Mouse (Mus musculus): ENCODE data around the gene Gphb5.
"Not testable (repeated sequence)": the region's sequence is repeated elsewhere in the genome, so short reads cannot be mapped to it uniquely, and the experiment has no call there.

Gene Gphb5

GRCm38 (mm10) chr12:75416681-75417080 is at the start of gene Gphb5:
Gene Gphb5 (minus strand): TSS chr12:75416781.
- DNase-seq (ENCODE audit: inconsistent ontology term), result no peak

- no peak for DNase-seq (ENCODE audit: inconsistent ontology term)
These were observed 49.6 kb upstream of the Gphb5 start for GRCm38 (mm10) chr12:75466206-75466605.

GRCm38 (mm10) chr12:75464016-75464769 is 47.6 kb upstream of the Gphb5 start:
- peak; percentile 33 for DNase-seq (ENCODE audit: inconsistent ontology term)

- DNase-seq (ENCODE audit: inconsistent ontology term), result no peak
These were observed 44.0 kb upstream of the Gphb5 start for GRCm38 (mm10) chr12:75460561-75460960.

- DNase-seq (ENCODE audit: inconsistent ontology term), result no peak
These were observed 43.1 kb upstream of the Gphb5 start for GRCm38 (mm10) chr12:75459656-75460055.

GRCm38 (mm10) chr12:75453441-75453840 is 36.9 kb upstream of the Gphb5 start:
- DNase-seq (ENCODE audit: inconsistent ontology term), result no peak

- DNase-seq (ENCODE audit: inconsistent ontology term), result no peak
These were observed 36.4 kb upstream of the Gphb5 start for GRCm38 (mm10) chr12:75453027-75453426.

- no peak for DNase-seq (ENCODE audit: inconsistent ontology term)
These were observed 34.0 kb upstream of the Gphb5 start for GRCm38 (mm10) chr12:75450592-75450991.

- DNase-seq (ENCODE audit: inconsistent ontology term), result no peak
These were observed 33.4 kb upstream of the Gphb5 start for GRCm38 (mm10) chr12:75450011-75450410.

GRCm38 (mm10) chr12:75449475-75449966 is 32.9 kb upstream of the Gphb5 start:
- peak; percentile 25 for DNase-seq (ENCODE audit: inconsistent ontology term)

GRCm38 (mm10) chr12:75448921-75449320 is 32.3 kb upstream of the Gphb5 start:
- no peak for DNase-seq (ENCODE audit: inconsistent ontology term)

- DNase-seq (ENCODE audit: inconsistent ontology term), result no peak
These were observed 29.7 kb upstream of the Gphb5 start for GRCm38 (mm10) chr12:75446245-75446644.

GRCm38 (mm10) chr12:75432400-75432799 is 15.8 kb upstream of the Gphb5 start:
- DNase-seq (ENCODE audit: inconsistent ontology term), result not testable (repeated sequence)

- DNase-seq (ENCODE audit: inconsistent ontology term), result no peak
These were observed 13.3 kb upstream of the Gphb5 start for GRCm38 (mm10) chr12:75429685-75430396.

- DNase-seq (ENCODE audit: inconsistent ontology term), result peak; percentile 69
These were observed 12.1 kb upstream of the Gphb5 start for GRCm38 (mm10) chr12:75428719-75429118.

- DNase-seq (ENCODE audit: inconsistent ontology term), result peak; percentile 73
These were observed 9.3 kb upstream of the Gphb5 start for GRCm38 (mm10) chr12:75425882-75426281.

GRCm38 (mm10) chr12:75424817-75425216 is 8.2 kb upstream of the Gphb5 start:
- DNase-seq (ENCODE audit: inconsistent ontology term), result no peak

GRCm38 (mm10) chr12:75424359-75424758 is 7.8 kb upstream of the Gphb5 start:
- peak; percentile 68 for DNase-seq (ENCODE audit: inconsistent ontology term)

GRCm38 (mm10) chr12:75414991-75415390 is 1.6 kb downstream of the Gphb5 start:
- DNase-seq (ENCODE audit: inconsistent ontology term), result no peak

- no peak for DNase-seq (ENCODE audit: inconsistent ontology term)
These were observed 3.6 kb downstream of the Gphb5 start for GRCm38 (mm10) chr12:75412964-75413363.

- peak; percentile 76 for DNase-seq (ENCODE audit: inconsistent ontology term)
These were observed 19.5 kb downstream of the Gphb5 start for GRCm38 (mm10) chr12:75397077-75397476.

- DNase-seq (ENCODE audit: inconsistent ontology term), result no peak
These were observed 20.0 kb downstream of the Gphb5 start for GRCm38 (mm10) chr12:75396616-75397015.

All from Muller cell, postnatal 12 days (primary cell).